Mouse (Mus musculus): ENCODE results near the gene Pbx3. TPM values are rescaled to one million over a fixed set of nuclear protein-coding genes. Genes with fewer than 3 reads are reported as not detected.

Gene Pbx3
- polyA plus RNA-seq, 1 experiment, result 3.6 TPM

DNA sequence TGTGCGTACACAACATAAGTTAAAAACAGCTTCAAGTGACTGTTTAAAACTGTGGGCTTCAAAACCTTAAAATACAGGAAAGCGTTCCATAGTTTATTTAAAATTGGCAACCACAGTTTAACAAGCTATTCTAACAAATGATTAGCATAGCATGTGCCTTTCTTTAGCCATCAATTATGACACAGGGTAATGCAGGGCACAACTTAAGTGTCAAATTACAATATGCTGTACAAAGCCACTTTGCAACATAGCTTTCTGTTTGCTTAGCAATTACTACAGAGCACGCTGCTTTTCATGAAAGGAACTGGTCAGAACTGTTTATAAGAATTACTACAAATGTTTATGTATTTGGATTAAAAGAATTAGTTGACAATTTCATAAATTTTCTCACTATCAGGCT, 120.7 kb downstream of the Pbx3 start:
- Histone ChIP-seq H3K27ac (ENCODE audit: control insufficient read depth, insufficient read depth, low read depth, low read length, poor library complexity) (no peak overlapping the region), H3K4me1 (ENCODE audit: control insufficient read depth, insufficient read depth, low read length) (no peaks in the 10 kb centered on the region), H3K4me3 (replicated peaks; ENCODE audit: control insufficient read depth, low read depth, low read length) (no peak overlapping the region)
- no peak for TF ChIP-seq POLR2A (IDR thresholded peaks at IDR 0.05; ENCODE audit: borderline replicate concordance, control insufficient read depth, low read depth, low read length)
- TF ChIP-seq CTCF (IDR thresholded peaks at IDR 0.05; ENCODE audit: control insufficient read depth, insufficient read depth, low read length), result no peak
- WGBS, result 83% methylated on average over 3 of the region's 3 CpGs

DNA sequence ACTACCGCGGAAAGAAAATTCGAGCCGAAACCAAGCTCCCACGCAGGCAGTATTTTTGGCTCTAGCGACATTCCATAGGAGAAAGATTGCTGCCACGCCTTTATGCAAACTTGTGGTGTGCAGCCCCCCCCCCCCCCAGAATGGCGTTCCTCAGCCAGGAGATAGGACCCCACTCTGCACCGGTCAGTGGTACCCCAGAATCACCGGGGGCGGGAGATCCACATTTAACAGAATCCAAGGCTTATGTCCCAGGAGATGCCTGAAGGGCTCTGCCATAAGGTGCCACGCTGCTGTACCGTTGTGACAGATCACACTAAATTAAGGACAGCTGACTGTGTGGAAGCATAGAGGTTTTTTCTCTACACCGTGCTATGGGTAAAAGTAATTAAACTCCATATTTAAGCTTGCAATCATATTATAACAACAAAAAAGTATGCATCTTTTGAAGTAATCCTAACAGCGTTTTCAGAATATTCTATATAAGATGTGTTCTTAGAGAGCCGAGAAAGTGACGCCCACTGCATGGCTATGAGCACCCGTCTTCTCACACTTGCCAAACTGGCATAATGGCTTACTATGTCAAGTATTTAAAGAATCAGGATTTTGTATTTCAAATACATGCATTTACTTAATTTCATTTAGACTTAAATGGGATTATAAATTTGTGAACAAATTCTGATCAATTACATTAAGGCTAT, 122.8 kb downstream of the Pbx3 start:
- no peak overlapping the region for H3K27ac ChIP-seq (ENCODE audit: control insufficient read depth, insufficient read depth, low read depth, low read length, poor library complexity)
- no peaks in the 10 kb centered on the region for H3K4me1 ChIP-seq (ENCODE audit: control insufficient read depth, insufficient read depth, low read length)
- whole genome bisulfite sequencing, result 16% methylated on average over 18 of the region's 18 CpGs
- no peak overlapping the region for H3K4me3 ChIP-seq (replicated peaks; ENCODE audit: control insufficient read depth, low read depth, low read length)
- TF ChIP-seq POLR2A (IDR thresholded peaks at IDR 0.05; ENCODE audit: borderline replicate concordance, control insufficient read depth, low read depth, low read length) (no peak), CTCF (IDR thresholded peaks at IDR 0.05; ENCODE audit: control insufficient read depth, insufficient read depth, low read length) (no peak)

DNA sequence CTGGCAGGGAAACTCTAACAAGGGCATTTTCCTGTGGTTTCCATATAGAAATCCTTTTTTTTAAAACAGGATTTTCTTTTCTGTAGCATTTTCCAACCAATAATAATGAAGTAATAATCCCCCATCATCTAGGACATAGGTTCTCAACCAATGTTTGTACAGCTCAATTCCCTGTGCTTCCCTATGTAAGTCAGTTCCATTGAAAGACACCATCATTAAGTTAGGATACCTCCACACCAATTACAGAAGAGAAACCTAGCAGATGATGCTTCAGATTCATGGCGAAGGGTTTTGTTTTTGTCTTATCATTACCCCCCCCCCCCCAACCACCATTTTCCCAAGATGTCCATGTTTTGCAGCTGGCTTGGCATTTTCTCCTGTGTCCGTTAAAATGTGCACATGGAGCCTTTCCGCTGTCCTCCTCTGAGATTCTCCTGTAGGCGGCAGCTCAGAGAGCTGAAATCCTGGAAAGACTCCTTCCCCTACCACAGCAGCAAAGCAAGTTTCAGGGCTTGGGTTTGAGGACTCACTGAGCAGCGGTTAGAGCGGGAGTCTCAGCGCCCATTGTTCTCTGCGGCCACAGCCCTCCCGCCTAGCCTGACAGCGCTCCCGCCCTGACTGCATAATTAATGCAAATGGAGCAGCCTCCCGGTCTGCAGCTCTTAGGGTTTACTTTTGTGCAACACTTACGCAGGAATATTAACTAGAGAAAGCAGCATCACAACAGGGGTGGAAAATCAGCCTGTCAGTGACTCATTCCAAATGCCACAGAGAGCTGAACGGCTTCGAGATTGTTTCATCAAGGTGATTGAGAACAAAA, 123.6 kb downstream of the Pbx3 start:
- TF ChIP-seq POLR2A (IDR thresholded peaks at IDR 0.05; ENCODE audit: borderline replicate concordance, control insufficient read depth, low read depth, low read length) (no peak), CTCF (IDR thresholded peaks at IDR 0.05; ENCODE audit: control insufficient read depth, insufficient read depth, low read length) (no peak)
- no peak overlapping the region for H3K4me3 ChIP-seq (replicated peaks; ENCODE audit: control insufficient read depth, low read depth, low read length)
- no peak overlapping the region for H3K27ac ChIP-seq (ENCODE audit: control insufficient read depth, insufficient read depth, low read depth, low read length, poor library complexity)
- WGBS, result 4% methylated on average over 15 of the region's 15 CpGs
- H3K4me1 ChIP-seq (ENCODE audit: control insufficient read depth, insufficient read depth, low read length), result no peaks in the 10 kb centered on the region

DNA sequence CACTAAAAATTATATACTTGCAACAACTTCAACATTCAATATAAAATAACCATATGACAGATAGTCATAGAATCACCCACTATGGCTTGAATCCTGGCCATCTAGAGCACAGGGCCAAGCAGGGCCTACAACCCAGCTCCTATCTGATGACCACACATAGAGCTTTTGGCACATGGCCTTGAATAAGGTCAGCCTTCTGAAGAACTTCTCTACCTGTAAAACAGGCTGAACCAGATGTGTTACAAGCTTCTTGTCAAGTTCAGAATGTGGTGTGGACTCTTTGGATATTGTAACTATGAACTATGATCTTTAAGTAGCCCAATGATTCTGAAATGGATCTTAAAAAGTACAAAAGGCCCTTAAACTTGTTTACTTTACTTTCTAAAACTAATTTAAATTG, 132.1 kb downstream of the Pbx3 start:
- Histone ChIP-seq H3K27ac (ENCODE audit: control insufficient read depth, insufficient read depth, low read depth, low read length, poor library complexity) (no peak overlapping the region), H3K4me3 (replicated peaks; ENCODE audit: control insufficient read depth, low read depth, low read length) (no peak overlapping the region), H3K4me1 (ENCODE audit: control insufficient read depth, insufficient read depth, low read length) (no peaks in the 10 kb centered on the region)
- TF ChIP-seq POLR2A (IDR thresholded peaks at IDR 0.05; ENCODE audit: borderline replicate concordance, control insufficient read depth, low read depth, low read length) (no peak), CTCF (IDR thresholded peaks at IDR 0.05; ENCODE audit: control insufficient read depth, insufficient read depth, low read length) (no peak)

DNA sequence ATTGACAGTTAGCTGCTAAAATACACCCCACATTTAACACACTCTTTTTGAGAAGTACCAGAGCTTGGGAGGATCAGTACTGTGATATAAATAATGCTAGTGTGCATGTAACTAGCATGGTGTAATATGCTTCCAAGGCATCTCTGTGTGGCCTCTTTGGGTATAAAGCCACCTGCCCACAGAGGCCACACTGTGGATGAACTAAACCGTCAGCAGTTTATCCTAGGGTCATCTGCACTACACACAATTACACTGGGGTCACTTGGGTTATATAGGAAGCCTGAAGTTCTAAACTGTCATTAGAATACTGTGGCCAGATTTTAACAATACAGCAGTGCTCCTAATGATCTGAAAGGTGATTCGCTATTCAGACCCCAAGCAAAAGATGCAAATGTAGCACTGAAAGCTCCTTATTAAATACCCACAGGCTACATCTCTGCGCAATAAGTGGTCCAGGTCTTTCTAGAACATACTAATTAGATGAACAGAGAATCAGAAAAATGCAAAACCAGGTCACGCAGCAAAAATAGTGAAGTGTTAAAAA, 133.6 kb downstream of the Pbx3 start:
- WGBS, result 84% methylated on average over 4 of the region's 4 CpGs
- no peak for TF ChIP-seq CTCF (IDR thresholded peaks at IDR 0.05; ENCODE audit: control insufficient read depth, insufficient read depth, low read length)
- TF ChIP-seq POLR2A (IDR thresholded peaks at IDR 0.05; ENCODE audit: borderline replicate concordance, control insufficient read depth, low read depth, low read length), result no peak
- H3K4me3 ChIP-seq (replicated peaks; ENCODE audit: control insufficient read depth, low read depth, low read length), result no peak overlapping the region
- no peak overlapping the region for H3K27ac ChIP-seq (ENCODE audit: control insufficient read depth, insufficient read depth, low read depth, low read length, poor library complexity)
- H3K4me1 ChIP-seq (ENCODE audit: control insufficient read depth, insufficient read depth, low read length), result no peaks in the 10 kb centered on the region

DNA sequence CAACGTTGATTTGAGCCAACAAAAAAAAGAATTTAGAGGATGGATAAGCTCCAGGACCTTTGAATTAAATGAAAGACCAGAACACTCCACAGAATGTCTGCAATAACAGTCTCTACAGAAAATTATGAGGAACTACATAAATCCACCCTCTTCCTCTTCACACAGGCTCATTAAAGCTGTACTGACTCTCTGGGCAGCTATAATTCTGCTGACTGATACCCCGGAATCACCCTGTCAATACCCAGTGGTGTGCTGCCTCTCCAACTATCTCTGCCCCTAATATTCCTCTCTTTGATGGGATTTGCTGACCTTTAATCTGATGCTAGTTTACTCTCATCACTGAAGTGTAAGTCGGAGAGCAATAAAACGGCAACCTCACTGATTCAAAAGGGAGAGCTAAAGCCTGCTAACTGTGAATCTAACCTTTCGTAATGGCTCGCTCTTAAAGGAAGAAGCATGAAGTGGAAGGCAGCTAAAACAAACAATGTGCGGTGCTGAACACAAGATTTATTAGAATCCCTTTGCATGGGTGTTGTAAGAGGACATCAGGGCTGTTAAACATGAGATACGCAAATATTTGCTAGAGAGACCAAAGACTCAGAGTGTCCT, 137.4 kb downstream of the Pbx3 start:
- TF ChIP-seq POLR2A (IDR thresholded peaks at IDR 0.05; ENCODE audit: borderline replicate concordance, control insufficient read depth, low read depth, low read length) (no peak), CTCF (IDR thresholded peaks at IDR 0.05; ENCODE audit: control insufficient read depth, insufficient read depth, low read length) (no peak)
- Histone ChIP-seq H3K4me3 (replicated peaks; ENCODE audit: control insufficient read depth, low read depth, low read length) (no peak overlapping the region), H3K27ac (ENCODE audit: control insufficient read depth, insufficient read depth, low read depth, low read length, poor library complexity) (no peak overlapping the region), H3K4me1 (ENCODE audit: control insufficient read depth, insufficient read depth, low read length) (no peaks in the 10 kb centered on the region)
- WGBS, result 21% methylated on average over 8 of the region's 8 CpGs

DNA sequence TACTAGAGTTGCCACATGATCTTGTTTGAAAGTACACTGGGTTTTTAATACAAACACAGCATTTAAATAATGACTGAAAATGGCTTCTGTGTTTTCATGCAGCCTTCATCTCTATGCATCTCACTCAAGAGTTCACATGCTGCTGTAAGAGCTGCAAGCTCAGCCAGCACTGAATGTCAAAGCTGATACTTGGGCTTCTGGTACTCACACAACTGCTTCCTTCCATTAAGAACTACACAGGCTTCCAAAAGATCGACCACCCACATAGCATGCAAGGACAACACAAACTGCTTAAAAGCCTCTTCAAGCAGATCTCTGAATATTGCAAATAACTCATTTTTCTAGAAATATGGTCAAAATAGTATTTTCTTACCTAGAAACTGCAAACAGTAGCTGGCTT, 138.7 kb downstream of the Pbx3 start:
- 75% methylated on average over 1 of the region's 1 CpGs for WGBS
- no peak for TF ChIP-seq CTCF (IDR thresholded peaks at IDR 0.05; ENCODE audit: control insufficient read depth, insufficient read depth, low read length)
- TF ChIP-seq POLR2A (IDR thresholded peaks at IDR 0.05; ENCODE audit: borderline replicate concordance, control insufficient read depth, low read depth, low read length), result no peak

DNA sequence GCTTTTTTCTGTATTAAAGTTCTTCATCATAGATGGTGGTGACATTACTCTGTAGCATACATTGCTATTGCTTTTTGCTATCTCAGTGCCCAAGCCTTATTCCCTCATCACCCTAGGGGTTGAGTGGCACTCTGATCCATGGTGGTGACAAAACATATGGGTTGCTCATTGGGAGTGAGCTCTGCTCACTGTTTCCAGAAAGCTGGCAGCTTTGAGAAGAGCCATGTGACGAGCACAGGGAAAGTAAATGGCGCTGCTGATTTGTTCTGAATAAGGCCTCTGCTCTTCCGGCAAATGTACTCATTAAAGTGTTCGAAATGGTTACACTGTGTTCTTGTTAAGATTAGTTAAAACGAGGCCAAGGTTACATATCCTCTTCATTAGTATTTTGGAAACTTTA, 139.7 kb downstream of the Pbx3 start:
- no peak overlapping the region for H3K4me3 ChIP-seq (replicated peaks; ENCODE audit: control insufficient read depth, low read depth, low read length)
- WGBS, result 85% methylated on average over 5 of the region's 5 CpGs
- no peak for TF ChIP-seq CTCF (IDR thresholded peaks at IDR 0.05; ENCODE audit: control insufficient read depth, insufficient read depth, low read length)
- no peak for TF ChIP-seq POLR2A (IDR thresholded peaks at IDR 0.05; ENCODE audit: borderline replicate concordance, control insufficient read depth, low read depth, low read length)
- H3K27ac ChIP-seq (ENCODE audit: control insufficient read depth, insufficient read depth, low read depth, low read length, poor library complexity), result no peak overlapping the region
- no peaks in the 10 kb centered on the region for H3K4me1 ChIP-seq (ENCODE audit: control insufficient read depth, insufficient read depth, low read length)

More for the DNA sequence above, 138.7 kb downstream of the Pbx3 start:
- H3K4me3 ChIP-seq (replicated peaks; ENCODE audit: control insufficient read depth, low read depth, low read length), result no peak overlapping the region
- H3K27ac ChIP-seq (ENCODE audit: control insufficient read depth, insufficient read depth, low read depth, low read length, poor library complexity), result no peak overlapping the region
- no peaks in the 10 kb centered on the region for H3K4me1 ChIP-seq (ENCODE audit: control insufficient read depth, insufficient read depth, low read length)

All from bone marrow, adult 2 months (tissue).